Mouse (Mus musculus) spleen, adult 2 months (tissue): ENCODE results near the gene Tgfbi.

Source experiments
- CTCF ChIP-seq: fragments of 200-500 bp; IDR thresholded peaks from 2 replicates; pipeline ENCODE4 v1.5.1; 2011; ENCODE audit warnings: mild to moderate bottlenecking, inconsistent platforms; ENCODE audit not compliant: insufficient read depth, insufficient read length, insufficient replicate concordance; ENCODE audit errors: extremely low read depth
- POLR2A ChIP-seq: fragments of 200-500 bp; IDR thresholded peaks from 2 replicates; pipeline ENCODE4 v1.6.1; 2011; ENCODE audit warnings: low read depth, low read length, inconsistent platforms

DNA sequence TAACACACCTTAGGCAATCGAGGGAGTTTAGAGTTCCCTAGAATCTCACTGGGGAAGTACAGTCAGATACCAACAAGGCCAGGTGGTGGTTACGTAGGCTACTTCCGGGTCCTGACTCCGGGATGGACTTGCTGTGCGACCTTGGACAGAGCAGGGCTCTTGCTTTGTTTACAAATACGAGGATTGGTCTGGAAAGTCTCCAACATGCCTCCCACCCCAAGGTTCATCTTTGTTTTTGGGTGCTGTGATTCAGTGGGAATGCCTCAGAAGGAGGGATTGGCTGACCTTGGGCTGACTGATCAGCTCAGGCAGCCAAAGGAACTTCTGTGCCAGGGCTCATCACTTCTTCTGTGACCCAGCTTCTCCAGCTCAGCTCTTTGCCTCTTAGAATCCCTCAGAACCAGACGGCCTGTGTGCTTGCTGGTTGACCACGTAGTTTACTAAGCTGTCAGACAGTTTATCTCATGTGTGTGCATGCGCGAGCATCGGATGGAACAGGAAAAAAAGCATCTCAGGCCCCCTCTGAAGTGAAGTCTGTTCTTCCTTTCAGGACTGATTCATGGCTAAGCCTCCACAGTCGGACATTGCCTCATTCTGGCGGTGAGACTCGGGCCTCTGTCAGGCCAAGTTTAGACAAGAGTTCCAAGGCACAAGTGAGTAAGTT, 20.7 kb upstream of the Tgfbi start:
- no peak for TF ChIP-seq CTCF
- TF ChIP-seq POLR2A: no peak
